Mouse (Mus musculus): Measurements from ENCODE around the gene Sntg2.

- TF ChIP-seq CTCF (IDR thresholded peaks at IDR 0.05; ENCODE audit: control insufficient read depth, insufficient read depth, insufficient replicate concordance, low read depth, low read length) (no peak), POLR2A (IDR thresholded peaks at IDR 0.05; ENCODE audit: control insufficient read depth, low read depth, low read length) (no peak)
Measured at GRCm38 (mm10) chr12:30226247-30226646, 146.9 kb downstream of the Sntg2 start.
